Mouse (Mus musculus) kidney, embryonic 15.5 days (tissue): Measurements from ENCODE around the gene Aldh1a7. TPM values are rescaled to one million over a fixed set of nuclear protein-coding genes. Genes with fewer than 3 reads are reported as not detected.
"Not testable (repeated sequence)": the region's sequence is repeated elsewhere in the genome, so short reads cannot be mapped to it uniquely, and the experiment has no call there.

Experiments
- ATAC-seq: fragments of 200-750 bp; cut with Nextera tagmentation; replicated peaks from 2 replicates; pipeline ENCODE4 v1.8.0; 2017; ENCODE audit warnings: moderate TSS enrichment; ENCODE audit not compliant: low FRiP score
- H3K27ac ChIP-seq: fragments of 300-500 bp; sonication (generic); 2 replicates; pipeline ENCODE4 v1.5.1; 2015; ENCODE audit warnings: mild to moderate bottlenecking, inconsistent platforms
- H3K27me3 ChIP-seq: fragments of 300-500 bp; sonication (generic); 2 replicates; pipeline ENCODE4 v1.6.1; 2015; ENCODE audit warnings: inconsistent platforms
- H3K36me3 ChIP-seq: fragments of 300-500 bp; sonication (generic); 2 replicates; pipeline ENCODE4 v1.6.1; 2015; ENCODE audit warnings: inconsistent platforms
- H3K4me1 ChIP-seq: fragments of 300-500 bp; sonication (generic); 2 replicates; pipeline ENCODE4 v1.6.1; 2015; ENCODE audit warnings: inconsistent platforms
- H3K4me2 ChIP-seq: fragments of 300-500 bp; sonication (generic); 2 replicates; pipeline ENCODE4 v1.6.1; 2015; ENCODE audit warnings: moderate library complexity, mild to moderate bottlenecking, inconsistent platforms
- H3K4me3 ChIP-seq: fragments of 300-500 bp; sonication (generic); replicated peaks from 2 replicates; pipeline ENCODE4 v1.5.1; 2015; ENCODE audit warnings: mild to moderate bottlenecking, inconsistent platforms
- H3K9ac ChIP-seq: fragments of 300-500 bp; sonication (generic); 2 replicates; pipeline ENCODE4 v1.6.1; 2015; ENCODE audit warnings: mild to moderate bottlenecking, inconsistent platforms
- H3K9me3 ChIP-seq: fragments of 300-500 bp; sonication (generic); replicated peaks from 2 replicates; pipeline ENCODE4 v1.6.1; 2016; ENCODE audit warnings: inconsistent platforms
- WGBS: fragments of 180-500 bp; shearing (Covaris S2); methylation state at CpG from one replicate; pipeline ENCODE4 v1.1.7; 2015; ENCODE audit warnings: mixed read lengths; 5-methylcytosine and 5-hydroxymethylcytosine counted together
- polyA plus RNA-seq: library from polyadenylated mRNA; unstranded; fragments of >200 nt; fragmentation: Nextera tagmentation; extraction: Ambion mirVana; gene quantifications from 2 replicates; pipeline ENCODE4 v1.2.1, GENCODE M21; 2015

The Aldh1a7 gene
- polyA plus RNA-seq, 1 experiment from 2014 or later, result 4.5 TPM

- H3K4me1 ChIP-seq, result no peaks in the 10 kb centered on the region
- H3K9ac ChIP-seq, result no peak overlapping the region
- no peak overlapping the region for H3K27ac ChIP-seq
- H3K27me3 ChIP-seq, result no peaks in the 10 kb centered on the region
- no peak overlapping the region for H3K4me3 ChIP-seq
- H3K9me3 ChIP-seq, result no peaks in the 10 kb centered on the region
- no peak overlapping the region for H3K4me2 ChIP-seq
- H3K36me3 ChIP-seq, result no peaks in the 10 kb centered on the region
- no peak for ATAC-seq
Observed at GRCm38 (mm10) chr19:20707159-20707558, 20.2 kb downstream of the Aldh1a7 start.

DNA sequence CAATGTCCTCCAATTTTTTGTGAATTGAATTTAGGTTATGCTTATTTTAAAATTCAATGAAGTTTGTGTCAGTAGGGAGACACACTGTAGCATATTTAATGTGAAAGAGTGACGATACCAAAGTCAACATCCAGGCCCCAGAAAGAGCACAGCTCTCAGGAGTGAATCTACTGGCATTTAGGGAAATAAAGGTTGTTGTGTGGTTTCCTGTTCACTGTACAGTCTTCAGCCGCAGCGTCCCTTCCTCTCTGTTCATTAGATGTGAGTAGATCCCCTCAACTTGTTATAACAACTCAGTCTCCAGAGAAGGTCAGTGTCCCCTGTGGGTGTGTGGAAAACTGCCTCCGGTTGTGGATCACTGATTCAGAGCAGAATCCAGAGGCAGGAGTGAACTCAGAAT, 20.6 kb downstream of the Aldh1a7 start:
- 47% methylated on average over 4 of the region's 4 CpGs for WGBS
- Histone ChIP-seq H3K36me3 (no peaks in the 10 kb centered on the region), H3K27me3 (no peaks in the 10 kb centered on the region), H3K27ac (no peak overlapping the region), H3K4me2 (no peak overlapping the region), H3K4me3 (no peak overlapping the region), H3K9ac (no peak overlapping the region), H3K9me3 (no peaks in the 10 kb centered on the region), H3K4me1 (no peaks in the 10 kb centered on the region)
- ATAC-seq, result 0 out of 2 replicates have a peak, but pooled peaks have one; percentile 12

DNA sequence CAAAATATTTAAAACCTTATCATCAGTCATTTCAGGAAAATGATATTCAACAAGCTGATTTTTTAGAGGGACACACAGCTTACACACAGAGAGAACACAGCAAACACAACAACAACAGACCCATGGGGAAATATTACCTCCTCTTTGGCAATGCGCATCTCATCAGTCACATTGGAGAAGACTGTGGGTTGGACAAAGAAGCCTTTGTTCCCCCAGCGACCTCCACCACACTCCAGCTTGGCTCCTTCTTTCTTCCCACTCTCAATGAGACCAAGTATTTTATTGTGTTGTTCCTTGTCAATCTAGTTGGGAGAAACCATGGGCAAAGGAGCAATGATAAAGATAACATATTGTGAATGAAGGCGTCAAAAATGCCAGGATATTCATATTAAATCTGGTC, 25.3 kb downstream of the Aldh1a7 start:
- Histone ChIP-seq H3K4me1 (no peaks in the 10 kb centered on the region), H3K27me3 (no peaks in the 10 kb centered on the region), H3K9ac (no peak overlapping the region), H3K36me3 (no peaks in the 10 kb centered on the region), H3K9me3 (no peaks in the 10 kb centered on the region), H3K4me2 (no peak overlapping the region), H3K27ac (no peak overlapping the region), H3K4me3 (no peak overlapping the region)
- ATAC-seq, result no peak
- 74% methylated on average over 3 of the region's 3 CpGs for WGBS

DNA sequence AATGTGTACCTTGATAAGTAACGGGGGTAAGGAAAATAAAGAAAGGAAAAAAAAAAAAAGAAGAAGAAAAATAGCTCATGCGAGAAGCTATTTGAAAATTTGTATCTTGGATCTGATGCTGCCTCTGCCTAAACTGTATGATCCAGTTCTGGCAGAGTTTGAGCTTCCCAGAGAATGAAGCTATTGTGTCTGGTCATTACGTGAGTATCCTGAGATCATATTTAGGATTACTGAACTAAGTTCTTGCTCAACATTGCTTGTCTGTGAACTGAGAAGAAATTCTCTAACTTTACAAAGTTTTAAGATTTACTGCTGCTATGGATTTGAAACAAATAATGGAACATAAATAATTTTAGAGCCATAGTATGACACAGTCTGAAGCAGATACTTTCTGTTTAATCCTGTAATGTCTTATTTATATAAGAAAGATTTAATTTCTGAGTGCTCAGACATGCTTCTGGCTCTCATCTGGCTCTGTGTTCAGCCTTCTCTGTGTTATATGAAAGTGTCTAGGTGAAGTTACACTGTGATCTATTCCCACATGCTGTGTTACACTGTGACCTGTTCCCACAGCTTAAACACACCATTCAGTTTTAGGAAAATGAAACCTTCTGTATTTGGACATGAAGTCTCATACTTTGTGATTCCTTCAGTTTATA, 49.5 kb downstream of the Aldh1a7 start:
- 77% methylated on average over 3 of the region's 3 CpGs for whole genome bisulfite sequencing
- Histone ChIP-seq H3K27ac (no peak overlapping the region), H3K4me2 (no peak overlapping the region), H3K36me3 (no peaks in the 10 kb centered on the region), H3K4me3 (no peak overlapping the region), H3K9ac (no peak overlapping the region), H3K9me3 (no peaks in the 10 kb centered on the region), H3K27me3 (no peaks in the 10 kb centered on the region), H3K4me1 (no peaks in the 10 kb centered on the region)
- ATAC-seq, result no peak

DNA sequence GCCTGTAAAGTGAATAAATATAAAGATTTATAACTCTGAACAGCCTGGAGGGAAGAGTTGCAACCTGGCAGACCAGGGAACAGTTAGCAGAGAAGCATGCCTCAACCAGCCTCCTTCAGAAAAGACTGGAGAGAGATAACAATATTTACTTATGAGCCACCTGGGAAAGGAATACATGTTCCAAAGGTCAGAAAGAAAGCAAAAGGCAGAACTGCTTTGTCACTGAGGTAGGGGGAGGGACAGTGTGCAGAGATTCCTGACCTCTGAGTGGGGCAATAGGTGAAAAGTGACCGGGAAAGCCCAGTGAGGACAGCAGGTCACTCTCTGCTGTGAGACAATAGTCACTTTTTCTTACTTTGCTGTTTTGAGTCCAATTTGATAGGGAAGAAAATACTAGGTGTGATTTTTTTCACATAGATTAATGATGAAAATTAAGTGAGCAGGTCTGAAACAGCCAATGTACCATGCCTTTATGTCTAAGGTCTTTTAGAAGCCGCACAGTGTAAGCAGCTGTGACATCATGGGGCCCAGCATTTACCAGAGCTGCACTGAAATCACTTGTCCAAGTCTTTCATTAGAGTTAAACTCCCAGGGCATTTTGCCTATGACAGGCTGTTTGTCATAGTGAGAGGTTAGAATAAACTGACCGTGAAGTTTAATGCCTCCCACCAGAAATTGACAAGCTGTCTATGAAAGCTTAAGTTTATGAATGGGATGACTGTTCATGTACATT, 73.1 kb downstream of the Aldh1a7 start:
- no peak for ATAC-seq
- Histone ChIP-seq H3K4me2 (no peak overlapping the region), H3K9me3 (no peaks in the 10 kb centered on the region), H3K27ac (no peak overlapping the region), H3K36me3 (no peaks in the 10 kb centered on the region), H3K27me3 (no peaks in the 10 kb centered on the region), H3K9ac (no peak overlapping the region), H3K4me1 (no peaks in the 10 kb centered on the region), H3K4me3 (no peak overlapping the region)
- WGBS, result 39% methylated on average over 3 of the region's 3 CpGs

- no peaks in the 10 kb centered on the region for H3K9me3 ChIP-seq
- no peaks in the 10 kb centered on the region for H3K27me3 ChIP-seq
- no peak overlapping the region for H3K4me2 ChIP-seq
- no peak overlapping the region for H3K9ac ChIP-seq
- H3K4me1 ChIP-seq, result no peaks in the 10 kb centered on the region
- ATAC-seq, result no peak
- H3K4me3 ChIP-seq, result no peak overlapping the region
- no peak overlapping the region for H3K27ac ChIP-seq
- 85% methylated on average over 1 of the region's 1 CpGs for WGBS
- no peaks in the 10 kb centered on the region for H3K36me3 ChIP-seq
Observed at GRCm38 (mm10) chr19:20653082-20653676, 74.2 kb downstream of the Aldh1a7 start.

DNA sequence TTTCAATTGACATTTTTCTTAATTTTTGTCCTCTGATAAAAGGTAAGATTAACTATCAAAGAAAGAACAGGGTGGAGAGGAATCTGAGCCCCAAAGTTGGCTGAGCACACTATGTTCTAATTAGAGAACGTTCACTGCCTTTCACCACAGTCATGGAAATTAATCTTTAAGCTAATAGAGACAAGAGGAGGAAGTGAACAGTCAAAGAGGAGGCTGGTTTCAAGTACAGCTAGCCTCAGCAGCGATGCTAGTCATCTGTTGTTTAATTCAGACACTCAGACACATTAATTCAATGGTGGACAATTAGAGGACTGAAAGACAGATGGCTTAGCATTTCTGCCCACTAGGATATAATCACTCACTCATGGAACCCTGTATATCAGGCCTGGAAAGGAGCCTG, 77.4 kb downstream of the Aldh1a7 start:
- no peak overlapping the region for H3K4me3 ChIP-seq
- no peaks in the 10 kb centered on the region for H3K36me3 ChIP-seq
- 26% methylated on average over 2 of the region's 2 CpGs for WGBS
- no peak for ATAC-seq
- H3K27ac ChIP-seq, result no peak overlapping the region
- no peak overlapping the region for H3K4me2 ChIP-seq
- H3K27me3 ChIP-seq, result no peaks in the 10 kb centered on the region
- no peaks in the 10 kb centered on the region for H3K9me3 ChIP-seq
- H3K4me1 ChIP-seq, result no peaks in the 10 kb centered on the region
- H3K9ac ChIP-seq, result no peak overlapping the region

- H3K4me3 ChIP-seq, H3K9me3 ChIP-seq, H3K4me2 ChIP-seq, H3K9ac ChIP-seq, ATAC-seq, H3K27me3 ChIP-seq, H3K4me1 ChIP-seq, H3K27ac ChIP-seq, H3K36me3 ChIP-seq: not testable (repeated sequence)
Observed at GRCm38 (mm10) chr19:20647496-20647895, 79.9 kb downstream of the Aldh1a7 start.

GRCm38 (mm10) chr19:20644346-20644745, 83.0 kb downstream of the Aldh1a7 start:
- H3K4me1 ChIP-seq, result no peaks in the 10 kb centered on the region
- ATAC-seq, result no peak
- no peak overlapping the region for H3K27ac ChIP-seq
- H3K4me3 ChIP-seq, result no peak overlapping the region
- WGBS, result 43% methylated on average over 3 of the region's 3 CpGs
- no peaks in the 10 kb centered on the region for H3K36me3 ChIP-seq
- H3K27me3 ChIP-seq, result no peaks in the 10 kb centered on the region
- no peaks in the 10 kb centered on the region for H3K9me3 ChIP-seq
- H3K4me2 ChIP-seq, result no peak overlapping the region
- no peak overlapping the region for H3K9ac ChIP-seq

Other genes with a start within 250 kb of the Aldh1a7 start
- gene Aldh1a1, start 234.8 kb downstream of the Aldh1a7 start, polyA plus RNA-seq, result 4.1 and 4.3 TPM in 2 replicates
- gene Tmc1, start 226.6 kb upstream of the Aldh1a7 start, polyA plus RNA-seq, result 0.08 TPM in 1 of 2 replicates, not detected in the other